Mouse (Mus musculus) kidney, adult 11 months (tissue): Measurements from ENCODE around the gene Islr2.
"Not testable (repeated sequence)": the region's sequence is repeated elsewhere in the genome, so short reads cannot be mapped to it uniquely, and the experiment has no call there.

Experiments
- DNase-seq: peaks from one replicate; pipeline ENCODE4 v3.0.0; 2022

The Islr2 gene

GRCm38 (mm10) chr9:58203516-58204447, at the start of gene Islr2, which contains the start of gene Islr:
Gene Islr2, minus strand, starts transcription at chr9:58204319.
Gene Islr, minus strand, starts transcription at chr9:58204306.
- DNase-seq = peak; percentile 66

GRCm38 (mm10) chr9:58253805-58254122, 49.6 kb upstream of the Islr2 start:
- not testable (repeated sequence) for DNase-seq

GRCm38 (mm10) chr9:58253033-58253804, 49.1 kb upstream of the Islr2 start, which contains the start of gene Stoml1:
Gene Stoml1, plus strand, starts transcription at chr9:58253164.
- peak; percentile 97 for DNase-seq

GRCm38 (mm10) chr9:58250730-58251129, 46.6 kb upstream of the Islr2 start:
- DNase-seq = not testable (repeated sequence)

- no peak for DNase-seq
Observed at GRCm38 (mm10) chr9:58250322-58250721, 46.2 kb upstream of the Islr2 start.

GRCm38 (mm10) chr9:58249592-58250192, 45.6 kb upstream of the Islr2 start, which contains the start of gene Pml:
Gene Pml, minus strand, starts transcription at chr9:58249786.
- DNase-seq = peak; percentile 83

GRCm38 (mm10) chr9:58248746-58249413, 44.8 kb upstream of the Islr2 start:
- DNase-seq = no peak

- DNase-seq = peak; percentile 81
Observed at GRCm38 (mm10) chr9:58247064-58247759, 43.1 kb upstream of the Islr2 start.

- DNase-seq = no peak
Observed at GRCm38 (mm10) chr9:58246083-58246591, 42.0 kb upstream of the Islr2 start.

- no peak for DNase-seq
Observed at GRCm38 (mm10) chr9:58243696-58244095, 39.6 kb upstream of the Islr2 start.

GRCm38 (mm10) chr9:58242696-58243095, 38.6 kb upstream of the Islr2 start:
- no peak for DNase-seq

GRCm38 (mm10) chr9:58241780-58242485, 37.8 kb upstream of the Islr2 start:
- DNase-seq = peak; percentile 46

- DNase-seq = no peak
Observed at GRCm38 (mm10) chr9:58234502-58235015, 30.4 kb upstream of the Islr2 start.

- DNase-seq = no peak
Observed at GRCm38 (mm10) chr9:58232374-58232773, 28.3 kb upstream of the Islr2 start.

- DNase-seq = no peak
Observed at GRCm38 (mm10) chr9:58231746-58232145, 27.6 kb upstream of the Islr2 start.

- DNase-seq = peak; percentile 81
Observed at GRCm38 (mm10) chr9:58228777-58229466, 24.8 kb upstream of the Islr2 start.

GRCm38 (mm10) chr9:58225915-58226913, 22.1 kb upstream of the Islr2 start:
- no peak for DNase-seq

- DNase-seq = no peak
Observed at GRCm38 (mm10) chr9:58224356-58224755, 20.2 kb upstream of the Islr2 start.
